Comparison of ENCODE assay signal across 8 mouse cellular contexts in the genomic region with DNA sequence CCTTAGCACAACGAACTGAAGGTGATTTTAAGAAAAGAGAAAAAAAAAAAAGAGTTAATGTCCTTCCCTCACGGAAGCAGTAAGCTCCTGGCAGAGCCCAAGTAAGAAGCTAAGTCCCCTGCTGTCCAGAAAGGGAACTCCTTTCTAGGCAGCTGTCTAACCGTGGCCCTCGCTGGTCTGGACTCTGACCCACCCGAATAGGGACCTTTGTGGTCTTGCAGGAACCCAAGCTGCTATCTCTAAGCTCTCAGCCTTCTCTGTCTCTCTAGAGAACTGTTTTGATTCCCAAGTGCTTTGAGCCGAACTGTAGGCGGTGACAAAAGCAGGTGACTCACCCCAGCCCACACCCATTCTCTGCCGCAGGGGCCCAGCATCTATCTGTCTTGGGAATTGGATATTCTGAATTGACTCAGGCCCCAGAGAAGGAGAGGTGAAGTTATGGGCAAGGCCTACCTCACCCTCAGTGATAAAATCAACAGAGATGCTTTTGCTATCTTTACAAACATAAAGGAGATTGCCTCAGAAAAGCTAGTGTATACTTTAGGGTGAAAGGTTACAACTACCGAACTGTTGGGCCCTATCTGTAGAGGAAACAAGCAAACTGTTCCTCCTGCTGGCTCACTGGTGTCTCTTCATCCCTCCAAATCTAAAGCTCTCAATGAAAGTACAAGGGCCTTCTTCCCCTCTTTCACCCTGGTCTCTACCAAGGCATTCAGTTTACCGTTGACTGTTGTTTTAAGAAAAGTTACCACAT. TPM values are rescaled to one million over a fixed set of nuclear protein-coding genes. Genes with fewer than 3 reads are reported as not detected.
DNase-seq lines count a peak whose midpoint lies in the region; ATAC-seq and TF ChIP-seq lines count a peak whose summit lies in the region.

No protein-coding gene starts in this region.

- H3K4me2 ChIP-seq in kidney, embryonic 14.5 days (replicated peaks; ENCODE audit: low read depth, low read length), result no peak overlapping the region
- H3K4me2 ChIP-seq in intestine, postnatal 0 days (replicated peaks; ENCODE audit: low read depth), result peak overlapping the region; percentile 45

- peak; percentile 69 for DNase-seq in kidney, adult 9 months
- peak; percentile 82 for DNase-seq in 416B (ENCODE audit: low read depth)
- DNase-seq in Muller cell, postnatal 12 days (ENCODE audit: inconsistent ontology term), result peak; percentile 23
- no peak for DNase-seq in spleen, adult 18-20 months
- no peak for DNase-seq in cerebellum, adult 9-11 months

- H3K27ac ChIP-seq in kidney, embryonic 14.5 days (ENCODE audit: low read depth, low read length), result no peak overlapping the region
- H3K27ac ChIP-seq in intestine, postnatal 0 days (ENCODE audit: low read depth, low read length), result peak overlapping the region; percentile 51; the same call in 1 of the 2 replicates

- no peaks in the 10 kb centered on the region for H3K27me3 ChIP-seq in kidney, embryonic 14.5 days (ENCODE audit: control insufficient read depth, insufficient read depth, low read length)
- H3K27me3 ChIP-seq in intestine, postnatal 0 days (replicated peaks; ENCODE audit: control insufficient read depth, insufficient read depth, low read length), result no peaks in the 10 kb centered on the region

- H3K9me3 ChIP-seq in kidney, embryonic 14.5 days (ENCODE audit: control insufficient read depth, low read length), result no peaks in the 10 kb centered on the region
- no peaks in the 10 kb centered on the region for H3K9me3 ChIP-seq in intestine, postnatal 0 days (ENCODE audit: control insufficient read depth)

- no peak for ATAC-seq in kidney, embryonic 14.5 days (ENCODE audit: low FRiP score, low TSS enrichment)
- ATAC-seq in intestine, postnatal 0 days, result peak; percentile 81
- ATAC-seq in megakaryocyte, adult 5-6 weeks (ENCODE audit: poor library complexity, severe bottlenecking), result no peak

- 60% methylated on average over 10 of the region's 10 CpGs for WGBS in kidney, embryonic 14.5 days
- WGBS in intestine, postnatal 0 days, result 36% methylated on average over 10 of the region's 10 CpGs

- no peak overlapping the region for H3K9ac ChIP-seq in kidney, embryonic 14.5 days (ENCODE audit: low read depth, low read length)
- no peak overlapping the region for H3K9ac ChIP-seq in intestine, postnatal 0 days (ENCODE audit: low read depth, low read length)

- H3K4me3 ChIP-seq in kidney, embryonic 14.5 days (ENCODE audit: low read length), result no peak overlapping the region
- H3K4me3 ChIP-seq in intestine, postnatal 0 days (ENCODE audit: low read depth, low read length), result no peak overlapping the region

- H3K4me1 ChIP-seq in kidney, embryonic 14.5 days (ENCODE audit: control insufficient read depth, insufficient read depth, low read length), result 0 out of 2 replicates have a peak, but pooled peaks cover 3% of the 10 kb centered on the region
- 0 out of 2 replicates have a peak, but pooled peaks cover 12% of the 10 kb centered on the region for H3K4me1 ChIP-seq in intestine, postnatal 0 days (replicated peaks; ENCODE audit: control insufficient read depth, insufficient read depth, low read length)

- peak; percentile 66 for TF ChIP-seq CTCF in intestine, postnatal 0 days (IDR thresholded peaks at IDR 0.05; ENCODE audit: low read depth)

- no peaks in the 10 kb centered on the region for H3K36me3 ChIP-seq in kidney, embryonic 14.5 days (ENCODE audit: control insufficient read depth, insufficient read depth, low read length)
- H3K36me3 ChIP-seq in intestine, postnatal 0 days (ENCODE audit: control insufficient read depth, insufficient read depth), result no peaks in the 10 kb centered on the region

RNA-seq across cellular contexts. Expression of a gene that starts 49.5 kb away (rescaled TPM):
- polyA plus RNA-seq in kidney, embryonic 14.5 days (2014; fragmentation: Nextera tagmentation; extraction: Ambion mirVana), result 1.1 and 1.3 TPM in 2 replicates
- polyA plus RNA-seq in intestine, postnatal 0 days (2015; fragmentation: Nextera tagmentation; extraction: Ambion mirVana), result 1.5 and 2.1 TPM in 2 replicates
- total RNA-seq in megakaryocyte, adult 5-6 weeks (2015), result 2.1 and 3.0 TPM in 2 replicates
- total RNA-seq in megakaryocyte, adult 5-6 weeks (2017), result 2.3 and 3.8 TPM in 2 replicates

Comparison
In these comparisons a context has a peak if more than half of its experiments do, and no peak if none do; other contexts are left out.
1. DNase-seq: peak in kidney, adult 9 months (single experiment), 416B (single experiment) and Muller cell, postnatal 12 days (single experiment); none in spleen, adult 18-20 months (0 of 2) and cerebellum, adult 9-11 months (single experiment).